8 mouse cellular contexts compared by ENCODE assay signal in the genomic region with DNA sequence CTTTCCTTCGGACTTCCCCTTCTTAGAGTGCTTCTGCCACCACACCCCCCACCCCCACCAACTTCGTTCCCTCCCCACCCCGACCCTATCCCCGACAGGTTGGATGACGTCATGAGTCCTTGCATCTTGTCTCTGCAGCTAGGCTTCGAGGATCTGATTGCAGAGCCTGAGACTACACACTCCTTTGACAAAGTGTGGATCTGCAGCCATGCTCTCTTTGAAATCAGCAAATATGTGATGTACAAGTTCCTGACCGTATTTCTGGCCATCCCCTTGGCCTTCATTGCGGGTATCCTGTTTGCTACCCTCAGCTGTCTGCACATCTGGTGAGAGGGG. TPM values are rescaled to one million over a fixed set of nuclear protein-coding genes. Genes with fewer than 3 reads are reported as not detected.
A peak's percentile ranks its signal among the peaks of the same experiment; 100 is the strongest.
DNase-seq lines count a peak whose midpoint lies in the region; ATAC-seq lines count a peak whose summit lies in the region.

No protein-coding gene starts in this region.

- no peaks in the 10 kb centered on the region for H3K36me3 ChIP-seq in heart, embryonic 11.5 days (ENCODE audit: control insufficient read depth, insufficient read depth, low read length)
- no peaks in the 10 kb centered on the region for H3K36me3 ChIP-seq in limb, embryonic 15.5 days
- H3K36me3 ChIP-seq in neural tube, embryonic 14.5 days (ENCODE audit: control insufficient read depth, insufficient read depth, low read length) = no peaks in the 10 kb centered on the region

- peak overlapping the region; percentile 67; the same call in 1 of the 2 replicates for H3K9ac ChIP-seq in heart, embryonic 11.5 days (ENCODE audit: low read depth, low read length)
- peak overlapping the region; percentile 44; the same call in 1 of the 2 replicates for H3K9ac ChIP-seq in limb, embryonic 15.5 days
- peak overlapping the region; percentile 55 for H3K9ac ChIP-seq in neural tube, embryonic 14.5 days (replicated peaks; ENCODE audit: low read depth, low read length)

- no peaks in the 10 kb centered on the region for H3K4me1 ChIP-seq in heart, embryonic 11.5 days (ENCODE audit: control insufficient read depth, insufficient read depth, low read length)
- H3K4me1 ChIP-seq in limb, embryonic 15.5 days = peaks cover 16% of the 10 kb centered on the region
- peaks cover 6% of the 10 kb centered on the region; the same call in 1 of the 2 replicates for H3K4me1 ChIP-seq in neural tube, embryonic 14.5 days (ENCODE audit: control insufficient read depth, insufficient read depth, low read length)

- H3K9me3 ChIP-seq in heart, embryonic 11.5 days (replicated peaks; ENCODE audit: control insufficient read depth, low read length) = no peaks in the 10 kb centered on the region
- no peaks in the 10 kb centered on the region for H3K9me3 ChIP-seq in limb, embryonic 15.5 days
- H3K9me3 ChIP-seq in neural tube, embryonic 14.5 days (ENCODE audit: control insufficient read depth, low read length) = no peaks in the 10 kb centered on the region

- WGBS in heart, embryonic 11.5 days (ENCODE audit: insufficient replicate concordance) = 19% methylated on average over 8 of the region's 8 CpGs
- WGBS in limb, embryonic 15.5 days = 23% methylated on average over 8 of the region's 8 CpGs
- WGBS in neural tube, embryonic 14.5 days = 35% methylated on average over 8 of the region's 8 CpGs

- peaks cover 3% of the 10 kb centered on the region; the same call in 1 of the 2 replicates for H3K27me3 ChIP-seq in heart, embryonic 11.5 days (ENCODE audit: control insufficient read depth, insufficient read depth, low read length)
- H3K27me3 ChIP-seq in limb, embryonic 15.5 days = 0 out of 2 replicates have a peak, but pooled peaks cover 4% of the 10 kb centered on the region
- H3K27me3 ChIP-seq in neural tube, embryonic 14.5 days (ENCODE audit: control insufficient read depth, insufficient read depth, low read length) = no peaks in the 10 kb centered on the region

- H3K4me3 ChIP-seq in heart, embryonic 11.5 days (ENCODE audit: low read depth, low read length) = peak overlapping the region; percentile 48
- peak overlapping the region; percentile 52 for H3K4me3 ChIP-seq in limb, embryonic 15.5 days
- peak overlapping the region; percentile 57 for H3K4me3 ChIP-seq in neural tube, embryonic 14.5 days (ENCODE audit: low read depth, low read length)

- ATAC-seq in frontal cortex, adult (ENCODE audit: low TSS enrichment) = peak; percentile 41
- peak; percentile 44; the same call in 1 of the 2 replicates for ATAC-seq in heart, embryonic 11.5 days (replicated peaks; ENCODE audit: insufficient number of reproducible peaks, low FRiP score, low TSS enrichment)
- 0 out of 2 replicates have a peak, but pooled peaks have one; percentile 10 for ATAC-seq in limb, embryonic 15.5 days (ENCODE audit: insufficient number of reproducible peaks, low FRiP score, low TSS enrichment, low read depth)
- ATAC-seq in neural tube, embryonic 14.5 days (ENCODE audit: low read depth) = peak; percentile 52
- ATAC-seq in activated CD4-positive, CD25-positive, alpha-beta regulatory T cell, adult 4 months = no peak

- peak overlapping the region; percentile 71 for H3K27ac ChIP-seq in heart, embryonic 11.5 days (ENCODE audit: low read depth, low read length)
- peak overlapping the region; percentile 81 for H3K27ac ChIP-seq in limb, embryonic 15.5 days
- H3K27ac ChIP-seq in neural tube, embryonic 14.5 days (ENCODE audit: low read depth, low read length) = no peak overlapping the region

- H3K4me2 ChIP-seq in heart, embryonic 11.5 days = peak overlapping the region; percentile 85
- H3K4me2 ChIP-seq in limb, embryonic 15.5 days = peak overlapping the region; percentile 89
- H3K4me2 ChIP-seq in neural tube, embryonic 14.5 days (ENCODE audit: low read depth, low read length) = peak overlapping the region; percentile 97

- DNase-seq in frontal cortex, adult 2 months (ENCODE audit: extremely low spot score in 1 of 2, low spot score in 1 of 2) = no peak
- peak; percentile 11 for DNase-seq in Muller cell, postnatal 12 days (ENCODE audit: inconsistent ontology term)
- no peak for DNase-seq in layer of hippocampus, postnatal 14 days (ENCODE audit: low spot score in 2 of 2)

RNA-seq across cellular contexts. Expression of gene Cav2, which starts 0.7 kb away (rescaled TPM):
- polyA plus RNA-seq in frontal cortex, adult 2 months (2012; rRNA removed) = 22.5 and 29.9 TPM in 2 replicates
- 13.7 and 15.9 TPM in 2 replicates for polyA plus RNA-seq in heart, embryonic 11.5 days (2014; fragmentation: Nextera tagmentation; extraction: Ambion mirVana)
- polyA plus RNA-seq in limb, embryonic 15.5 days (2015; fragmentation: Nextera tagmentation; extraction: Ambion mirVana) = 32.6 and 38.6 TPM in 2 replicates
- 16.1 and 19.7 TPM in 2 replicates for polyA plus RNA-seq in neural tube, embryonic 14.5 days (2014; fragmentation: Nextera tagmentation; extraction: Ambion mirVana)
- polyA plus RNA-seq in activated CD4-positive, CD25-positive, alpha-beta regulatory T cell, adult 4 months (2017; shearing (Covaris generic)) = 1 to 10 TPM in 1 of 2 experiments, under 1 TPM in 1; 0.94 to 1.9 TPM
- total RNA-seq in layer of hippocampus, postnatal 14 days (2021) = 10 to 100 TPM; 23.6 to 26.0 TPM

RNA-seq across cellular contexts. Expression of gene Cav1, which starts 24.4 kb away (rescaled TPM):
- 27.3 and 29.5 TPM in 2 replicates for polyA plus RNA-seq in frontal cortex, adult 2 months (2012; rRNA removed)
- polyA plus RNA-seq in heart, embryonic 11.5 days (2014; fragmentation: Nextera tagmentation; extraction: Ambion mirVana) = 69.2 and 81.5 TPM in 2 replicates
- 245 and 304 TPM in 2 replicates for polyA plus RNA-seq in limb, embryonic 15.5 days (2015; fragmentation: Nextera tagmentation; extraction: Ambion mirVana)
- 16.6 and 31.4 TPM in 2 replicates for polyA plus RNA-seq in neural tube, embryonic 14.5 days (2014; fragmentation: Nextera tagmentation; extraction: Ambion mirVana)
- not detected for polyA plus RNA-seq in activated CD4-positive, CD25-positive, alpha-beta regulatory T cell, adult 4 months (2017; shearing (Covaris generic))
- total RNA-seq in layer of hippocampus, postnatal 14 days (2021) = 10 to 100 TPM; 28.7 to 42.9 TPM

Comparison
In these comparisons a context has a peak if more than half of its experiments do, and no peak if none do; other contexts are left out.
1. RNA of gene Cav1, which starts 24.4 kb away (polyA plus RNA-seq): 245 to 304 TPM in limb, embryonic 15.5 days, 69.2 to 81.5 TPM in heart, embryonic 11.5 days, 27.3 to 29.5 TPM in frontal cortex, adult 2 months and 16.6 to 31.4 TPM in neural tube, embryonic 14.5 days; not detected in activated CD4-positive, CD25-positive, alpha-beta regulatory T cell, adult 4 months; every median in the first group is over 10 times any median in the second.
2. Peak in every context shown above with its lines, with median percentiles within 50 percentile points of each other: H3K4me2 ChIP-seq, H3K4me3 ChIP-seq and H3K9ac ChIP-seq.